Mouse (Mus musculus) urinary bladder, adult 18-20 months (tissue): ENCODE measurements at regions not wholly inside any gene's neighbourhood (a gene's known extent, or its start where the extent isn't known, plus 50 kb on each side); places are given as distances from the start of the nearest gene placed in this dataset.
"Not testable (repeated sequence)": the region's sequence is repeated elsewhere in the genome, so short reads cannot be mapped to it uniquely, and the experiment has no call there.

Experiments
- DNase-seq, 2 experiments: peaks; one replicate each; pipeline ENCODE4 v3.0.0; 2022; ENCODE audit warnings: low spot score in 2 of 2, mixed read lengths in 2 of 2

GRCm38 (mm10) chrX:94785983-94786382 is 61.6 kb downstream of the Zxdb start:
- DNase-seq: no peak

GRCm38 (mm10) chrX:94788331-94788920 is 64.1 kb downstream of the Zxdb start:
- DNase-seq: no peak

GRCm38 (mm10) chrX:94796845-94797244 is 72.5 kb downstream of the Zxdb start:
- not testable (repeated sequence) for DNase-seq

GRCm38 (mm10) chrX:94797348-94798182 is 73.2 kb downstream of the Zxdb start:
- not testable (repeated sequence) for DNase-seq

GRCm38 (mm10) chrX:94798183-94798619 is 73.8 kb downstream of the Zxdb start:
- DNase-seq: not testable (repeated sequence)

- not testable (repeated sequence) for DNase-seq
Observed at GRCm38 (mm10) chrX:94812760-94813159, 88.4 kb downstream of the Zxdb start.

- not testable (repeated sequence) for DNase-seq
Observed at GRCm38 (mm10) chrX:94827524-94827923, 103.2 kb downstream of the Zxdb start.

GRCm38 (mm10) chrX:94844110-94844779 is 119.9 kb downstream of the Zxdb start:
- DNase-seq: peak in 1 of 2 experiments; percentile 0

- DNase-seq: not testable (repeated sequence)
Observed at GRCm38 (mm10) chrX:94849549-94849948, 125.2 kb downstream of the Zxdb start.

GRCm38 (mm10) chrX:94857501-94857900 is 133.1 kb downstream of the Zxdb start:
- DNase-seq: no peak

GRCm38 (mm10) chrX:94857954-94858353 is 133.6 kb downstream of the Zxdb start:
- DNase-seq: no peak

- DNase-seq: no peak
Observed at GRCm38 (mm10) chrX:94863123-94863522, 138.8 kb downstream of the Zxdb start.

GRCm38 (mm10) chrX:94865531-94866502 is 141.4 kb downstream of the Zxdb start:
- DNase-seq: peak; percentile 78 to 79

GRCm38 (mm10) chrX:94883547-94883946 is 142.9 kb downstream of the Spin4 start:
- peak in 1 of 2 experiments; percentile 16 for DNase-seq
